Mouse (Mus musculus): Measurements from ENCODE around the gene Rabgef1. TPM values are rescaled to one million over a fixed set of nuclear protein-coding genes. Genes with fewer than 3 reads are reported as not detected.

The Rabgef1 gene
- total and polyA plus RNA-seq, 3 experiments = 25.8 to 35.1 TPM; not detected in 1

DNA sequence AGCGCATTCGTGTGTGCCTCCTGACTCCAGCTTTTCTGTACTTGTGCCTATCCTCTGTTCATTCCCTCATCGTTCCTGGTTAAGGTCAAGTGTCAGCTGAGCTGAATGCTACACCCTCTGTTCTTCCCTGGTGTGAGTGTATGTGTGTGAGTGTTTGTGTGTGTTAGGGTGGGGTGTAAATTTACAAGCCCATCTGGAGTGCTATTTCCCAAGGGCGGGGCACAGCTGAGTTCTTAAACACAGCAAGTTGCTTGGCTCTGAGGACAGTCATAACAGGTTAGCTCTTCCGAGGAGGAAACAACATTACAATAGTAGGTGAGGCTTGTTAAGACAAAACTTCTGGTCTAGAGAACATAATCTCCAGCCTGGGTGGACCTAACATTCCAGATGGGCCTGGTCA, 46.7 kb downstream of the Rabgef1 start:
- TF ChIP-seq MAZ (IDR thresholded peaks at IDR 0.05; ENCODE audit: low read depth, low read length) = no peak
- no peak for TF ChIP-seq CHD2 (IDR thresholded peaks at IDR 0.05; ENCODE audit: low read length)
- TF ChIP-seq RAD21 (IDR thresholded peaks at IDR 0.05; ENCODE audit: low read depth, low read length) = no peak
- TF ChIP-seq HCFC1 (IDR thresholded peaks at IDR 0.05; ENCODE audit: low read depth, low read length) = no peak
- no peak for TF ChIP-seq E2F4 (IDR thresholded peaks at IDR 0.05; ENCODE audit: borderline replicate concordance, low read depth, low read length)
- no peak for TF ChIP-seq NELFE (IDR thresholded peaks at IDR 0.05; ENCODE audit: low read depth, low read length)
- TF ChIP-seq POLR2A (IDR thresholded peaks at IDR 0.05; ENCODE audit: control insufficient read depth in 1 of 2, insufficient read depth in 1 of 2, low read depth in 1 of 2, low read length in 2 of 2, poor library complexity in 1 of 2) = no peak
- TF ChIP-seq MEF2A (IDR thresholded peaks at IDR 0.05; ENCODE audit: extremely low read depth, insufficient replicate concordance, low read depth, low read length, poor library complexity, severe bottlenecking) = no peak
- no peak for TF ChIP-seq MXI1 (IDR thresholded peaks at IDR 0.05; ENCODE audit: low read depth, low read length)
- TF ChIP-seq BHLHE40 (IDR thresholded peaks at IDR 0.05; ENCODE audit: borderline replicate concordance, low read depth, low read length) = no peak
- DNase-seq (ENCODE audit: low read depth, low spot score) = no peak
- Histone ChIP-seq H3K27me3 (ENCODE audit: control insufficient read depth in 1 of 2, insufficient read depth in 2 of 2, low read length in 2 of 2) (no peaks in the 10 kb centered on the region), H3K27ac (ENCODE audit: control insufficient read depth, low read depth, low read length) (no peak overlapping the region), H3K9me3 (replicated peaks; ENCODE audit: insufficient read depth, low read length) (no peaks in the 10 kb centered on the region), H3K4me3 (ENCODE audit: control insufficient read depth in 1 of 2, insufficient read depth in 1 of 2, low read depth in 2 of 2, low read length in 2 of 2) (no peak overlapping the region), H3K9ac (ENCODE audit: control insufficient read depth, low read depth, low read length, poor library complexity, severe bottlenecking) (no peak overlapping the region), H3K4me1 (ENCODE audit: control insufficient read depth in 1 of 2, insufficient read depth in 2 of 2, low read length in 2 of 2) (peaks cover 0 to 16% of the 10 kb centered on the region in 2 experiments; a peak in 3 of 4 replicates), H3K79me2 (ENCODE audit: control insufficient read depth, insufficient read depth, low read length, poor library complexity) (peaks cover 16% of the 10 kb centered on the region), H3K36me3 (ENCODE audit: control insufficient read depth in 1 of 2, insufficient read depth in 2 of 2, low read length in 2 of 2) (peaks cover 0 to 7% of the 10 kb centered on the region in 2 experiments; a peak in 2 of 4 replicates)

- H3K36me3 ChIP-seq (ENCODE audit: control insufficient read depth in 1 of 2, insufficient read depth in 2 of 2, low read length in 2 of 2) = peaks cover 11 to 23% of the 10 kb centered on the region in 2 experiments
- peaks cover 41% of the 10 kb centered on the region for H3K79me2 ChIP-seq (ENCODE audit: control insufficient read depth, insufficient read depth, low read length, poor library complexity)
- H3K9ac ChIP-seq (ENCODE audit: control insufficient read depth, low read depth, low read length, poor library complexity, severe bottlenecking) = peak overlapping the region; percentile 99
- H3K27ac ChIP-seq (ENCODE audit: control insufficient read depth, low read depth, low read length) = no peak overlapping the region
- H3K4me3 ChIP-seq (ENCODE audit: control insufficient read depth in 1 of 2, insufficient read depth in 1 of 2, low read depth in 2 of 2, low read length in 2 of 2) = peak overlapping the region; percentile 97 to 100
- H3K4me1 ChIP-seq (ENCODE audit: control insufficient read depth in 1 of 2, insufficient read depth in 2 of 2, low read length in 2 of 2) = peaks cover 0 to 25% of the 10 kb centered on the region in 2 experiments; a peak in 3 of 4 replicates
- H3K9me3 ChIP-seq (replicated peaks; ENCODE audit: insufficient read depth, low read length) = no peaks in the 10 kb centered on the region
- no peaks in the 10 kb centered on the region for H3K27me3 ChIP-seq (ENCODE audit: control insufficient read depth in 1 of 2, insufficient read depth in 2 of 2, low read length in 2 of 2)
- DNase-seq (ENCODE audit: low read depth, low spot score) = no peak
- TF ChIP-seq TBP (IDR thresholded peaks at IDR 0.05; ENCODE audit: low read depth, low read length) = no peak
- peak; percentile 81 for TF ChIP-seq ZNF384 (IDR thresholded peaks at IDR 0.05; ENCODE audit: low read depth, low read length)
Observed at GRCm38 (mm10) chr5:130221316-130221715, 49.7 kb downstream of the Rabgef1 start.

DNA sequence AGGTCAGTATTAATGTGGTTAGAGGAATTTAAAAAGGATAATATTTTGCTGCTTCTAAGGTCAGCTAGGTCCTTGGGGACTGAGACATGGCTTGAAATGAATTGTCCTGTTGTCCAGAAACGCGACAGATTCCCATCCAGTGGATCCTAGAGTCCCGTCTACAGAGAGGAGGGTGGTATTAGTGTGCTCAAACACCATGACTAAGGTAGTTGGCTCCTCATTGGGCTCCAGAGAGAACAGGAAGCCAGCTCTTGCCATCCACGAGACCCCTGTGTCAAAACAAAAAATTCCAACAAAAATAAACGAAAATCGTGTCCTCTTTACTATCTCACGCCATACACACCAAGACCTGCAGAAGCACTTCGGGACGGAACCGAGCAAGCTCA, 50.2 kb downstream of the Rabgef1 start:
- TF ChIP-seq MYC (IDR thresholded peaks at IDR 0.05; ENCODE audit: low read depth, low read length) = 0 out of 2 replicates have a peak, but pooled peaks have one; percentile 33
- TF ChIP-seq NELFE (IDR thresholded peaks at IDR 0.05; ENCODE audit: low read depth, low read length) = no peak
- Histone ChIP-seq H3K9me3 (replicated peaks; ENCODE audit: insufficient read depth, low read length) (no peaks in the 10 kb centered on the region), H3K36me3 (ENCODE audit: control insufficient read depth in 1 of 2, insufficient read depth in 2 of 2, low read length in 2 of 2) (peaks cover 11 to 23% of the 10 kb centered on the region in 2 experiments), H3K4me3 (ENCODE audit: control insufficient read depth in 1 of 2, insufficient read depth in 1 of 2, low read depth in 2 of 2, low read length in 2 of 2) (peak overlapping the region; percentile 97 to 100), H3K27ac (ENCODE audit: control insufficient read depth, low read depth, low read length) (peak overlapping the region; percentile 71), H3K79me2 (ENCODE audit: control insufficient read depth, insufficient read depth, low read length, poor library complexity) (peaks cover 44% of the 10 kb centered on the region), H3K27me3 (ENCODE audit: control insufficient read depth in 1 of 2, insufficient read depth in 2 of 2, low read length in 2 of 2) (no peaks in the 10 kb centered on the region), H3K4me1 (ENCODE audit: control insufficient read depth in 1 of 2, insufficient read depth in 2 of 2, low read length in 2 of 2) (peaks cover 0 to 25% of the 10 kb centered on the region in 2 experiments; a peak in 3 of 4 replicates), H3K9ac (ENCODE audit: control insufficient read depth, low read depth, low read length, poor library complexity, severe bottlenecking) (peak overlapping the region; percentile 99)
- no peak for DNase-seq (ENCODE audit: low read depth, low spot score)

Data from MEL (cell line).